Mouse (Mus musculus): ENCODE measurements around the gene Fam13a. TPM values are rescaled to one million over a fixed set of nuclear protein-coding genes. Genes with fewer than 3 reads are reported as not detected.

The Fam13a gene
- polyA plus RNA-seq, 1 experiment from 2014 or later = 13.5 TPM

DNA sequence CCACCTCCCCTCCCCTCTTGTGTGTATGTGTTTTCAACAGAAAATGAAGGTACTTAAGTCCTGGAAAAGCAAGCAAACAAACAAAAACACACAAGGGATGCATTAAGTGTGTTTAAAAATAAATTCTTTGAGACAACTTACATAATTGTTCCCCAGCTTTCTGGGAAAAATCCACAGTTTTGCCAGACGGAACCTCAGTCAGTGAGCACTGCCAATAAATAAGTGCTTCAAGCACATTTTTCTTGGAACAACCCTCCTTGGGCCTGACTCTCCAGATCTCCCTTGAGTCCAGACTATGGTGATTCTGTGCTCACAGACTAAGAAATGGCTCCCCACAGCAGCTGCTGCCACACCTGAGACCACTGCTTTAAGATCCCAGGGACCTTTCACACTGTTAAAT lies 15.4 kb upstream of the Fam13a start:
- no peaks in the 10 kb centered on the region for H3K4me1 ChIP-seq (replicated peaks; ENCODE audit: insufficient read depth, low read length)
- no peak for TF ChIP-seq CTCF (IDR thresholded peaks at IDR 0.05; ENCODE audit: low read depth)
- no peaks in the 10 kb centered on the region for H3K36me3 ChIP-seq (ENCODE audit: insufficient read depth, low read length)
- ATAC-seq (replicated peaks; ENCODE audit: low FRiP score, low read depth) = no peak
- no peak overlapping the region for H3K27ac ChIP-seq
- no peak overlapping the region for H3K9ac ChIP-seq (ENCODE audit: low read depth, low read length)
- no peaks in the 10 kb centered on the region for H3K27me3 ChIP-seq (ENCODE audit: insufficient read depth, low read length)
- H3K4me2 ChIP-seq (ENCODE audit: low read length) = no peak overlapping the region
- DNase-seq (ENCODE audit: low spot score) = no peak
- no peak overlapping the region for H3K4me3 ChIP-seq (replicated peaks; ENCODE audit: low read depth, low read length)
- H3K9me3 ChIP-seq (replicated peaks; ENCODE audit: low read length) = no peaks in the 10 kb centered on the region
- 68% methylated on average over 1 of the region's 1 CpGs for WGBS

DNA sequence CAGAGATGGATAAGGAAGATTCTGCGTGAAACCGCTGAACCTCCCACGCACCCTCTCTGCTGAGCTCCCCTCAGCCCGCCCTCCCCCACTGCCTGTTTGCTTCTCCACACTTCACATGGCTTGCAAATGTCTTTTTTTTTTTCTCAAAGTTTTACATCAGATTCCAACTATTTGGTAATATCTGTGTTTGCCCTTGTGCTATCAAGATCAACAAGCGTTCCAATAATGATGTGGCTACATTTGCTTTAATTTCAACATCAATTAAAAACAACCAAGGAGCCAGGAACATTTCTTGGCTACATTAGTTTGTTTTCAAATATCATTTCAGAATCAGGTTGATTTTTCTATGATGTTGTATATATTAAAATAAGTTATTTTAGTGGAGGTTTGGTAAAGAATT lies 8.4 kb upstream of the Fam13a start:
- H3K27me3 ChIP-seq (ENCODE audit: insufficient read depth, low read length) = no peaks in the 10 kb centered on the region
- no peaks in the 10 kb centered on the region for H3K36me3 ChIP-seq (ENCODE audit: insufficient read depth, low read length)
- no peak overlapping the region for H3K9ac ChIP-seq (ENCODE audit: low read depth, low read length)
- DNase-seq (ENCODE audit: low spot score) = no peak
- 48% methylated on average over 5 of the region's 5 CpGs for WGBS
- ATAC-seq (replicated peaks; ENCODE audit: low FRiP score, low read depth) = no peak
- H3K27ac ChIP-seq = no peak overlapping the region
- no peaks in the 10 kb centered on the region for H3K9me3 ChIP-seq (replicated peaks; ENCODE audit: low read length)
- no peak for TF ChIP-seq CTCF (IDR thresholded peaks at IDR 0.05; ENCODE audit: low read depth)
- H3K4me3 ChIP-seq (replicated peaks; ENCODE audit: low read depth, low read length) = no peak overlapping the region
- no peak overlapping the region for H3K4me2 ChIP-seq (ENCODE audit: low read length)
- H3K4me1 ChIP-seq (replicated peaks; ENCODE audit: insufficient read depth, low read length) = no peaks in the 10 kb centered on the region

DNA sequence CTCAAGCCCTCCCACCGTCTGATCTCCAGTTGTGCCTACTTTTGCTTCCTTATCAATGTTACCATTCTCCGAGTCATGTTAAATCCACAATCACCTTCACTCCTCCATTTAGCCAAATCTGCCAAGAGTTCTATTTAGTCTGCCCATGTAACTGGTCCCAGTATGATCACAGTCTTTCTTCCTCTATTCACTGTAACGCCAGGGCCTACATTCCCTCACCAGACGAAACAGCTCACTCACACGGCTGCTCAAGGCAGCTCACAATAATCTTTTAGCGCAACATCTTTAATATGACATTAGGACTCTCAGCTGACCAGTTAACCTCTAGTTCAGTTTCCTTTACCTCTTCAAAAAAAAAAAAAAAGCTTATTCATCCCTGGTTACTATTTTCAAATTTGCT lies 7.2 kb upstream of the Fam13a start:
- Histone ChIP-seq H3K36me3 (ENCODE audit: insufficient read depth, low read length) (no peaks in the 10 kb centered on the region), H3K4me2 (ENCODE audit: low read length) (no peak overlapping the region), H3K27ac (no peak overlapping the region), H3K4me3 (replicated peaks; ENCODE audit: low read depth, low read length) (no peak overlapping the region), H3K4me1 (replicated peaks; ENCODE audit: insufficient read depth, low read length) (no peaks in the 10 kb centered on the region), H3K9me3 (replicated peaks; ENCODE audit: low read length) (no peaks in the 10 kb centered on the region), H3K27me3 (ENCODE audit: insufficient read depth, low read length) (no peaks in the 10 kb centered on the region), H3K9ac (ENCODE audit: low read depth, low read length) (no peak overlapping the region)
- ATAC-seq (replicated peaks; ENCODE audit: low FRiP score, low read depth) (no peak), DNase-seq (ENCODE audit: low spot score) (no peak)
- no peak for TF ChIP-seq CTCF (IDR thresholded peaks at IDR 0.05; ENCODE audit: low read depth)
- 85% methylated on average over 6 of the region's 6 CpGs for WGBS

DNA sequence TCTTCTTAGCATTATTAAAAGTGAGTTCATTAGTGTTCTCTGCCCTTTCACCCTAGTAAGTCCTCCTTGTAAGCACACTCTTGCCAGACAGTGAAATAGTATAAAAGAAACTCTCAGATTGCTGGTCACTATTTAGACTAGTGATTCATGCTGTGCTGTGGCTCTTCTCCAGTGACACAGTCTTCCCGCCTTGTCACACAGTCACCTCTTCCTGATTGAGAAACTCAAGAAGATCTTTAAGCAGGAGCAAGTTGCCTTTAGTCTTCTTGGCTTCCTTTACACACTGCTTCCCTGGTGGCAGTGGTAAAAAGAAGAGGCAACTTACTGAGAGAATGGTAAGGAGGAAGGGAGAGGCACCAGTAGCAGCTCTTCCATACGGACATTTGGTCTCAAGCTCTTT lies 6.3 kb upstream of the Fam13a start:
- Histone ChIP-seq H3K27ac (no peak overlapping the region), H3K27me3 (ENCODE audit: insufficient read depth, low read length) (no peaks in the 10 kb centered on the region), H3K4me1 (replicated peaks; ENCODE audit: insufficient read depth, low read length) (no peaks in the 10 kb centered on the region), H3K4me3 (replicated peaks; ENCODE audit: low read depth, low read length) (no peak overlapping the region), H3K36me3 (ENCODE audit: insufficient read depth, low read length) (no peaks in the 10 kb centered on the region), H3K9ac (ENCODE audit: low read depth, low read length) (no peak overlapping the region), H3K4me2 (ENCODE audit: low read length) (no peak overlapping the region), H3K9me3 (replicated peaks; ENCODE audit: low read length) (no peaks in the 10 kb centered on the region)
- no peak for DNase-seq (ENCODE audit: low spot score)
- ATAC-seq (replicated peaks; ENCODE audit: low FRiP score, low read depth) = no peak
- WGBS = 81% methylated on average over 2 of the region's 2 CpGs
- TF ChIP-seq CTCF (IDR thresholded peaks at IDR 0.05; ENCODE audit: low read depth) = no peak

DNA sequence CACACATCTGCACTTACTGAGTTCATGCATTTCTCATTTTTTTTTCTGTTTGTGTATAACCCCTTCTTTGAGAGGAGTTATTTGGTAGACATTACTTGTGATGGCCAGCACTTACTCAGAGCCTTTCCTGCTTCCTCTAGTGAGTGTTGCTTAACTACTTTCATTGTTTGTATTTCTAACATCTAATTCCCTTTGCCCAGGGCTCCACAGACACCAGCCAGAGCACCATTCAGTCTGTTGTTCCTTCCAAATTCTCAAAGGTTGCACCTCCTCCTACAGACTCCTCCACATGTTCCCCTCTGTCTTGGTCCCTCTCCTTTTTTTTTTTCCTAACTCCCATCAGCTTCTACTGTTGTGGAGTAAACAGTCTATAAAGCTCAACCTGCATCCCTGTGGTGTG lies 5.7 kb upstream of the Fam13a start:
- no peak for TF ChIP-seq CTCF (IDR thresholded peaks at IDR 0.05; ENCODE audit: low read depth)
- no peak for DNase-seq (ENCODE audit: low spot score)
- Histone ChIP-seq H3K27ac (no peak overlapping the region), H3K9ac (ENCODE audit: low read depth, low read length) (no peak overlapping the region), H3K4me2 (ENCODE audit: low read length) (no peak overlapping the region), H3K9me3 (replicated peaks; ENCODE audit: low read length) (no peaks in the 10 kb centered on the region), H3K4me3 (replicated peaks; ENCODE audit: low read depth, low read length) (no peak overlapping the region), H3K4me1 (replicated peaks; ENCODE audit: insufficient read depth, low read length) (no peaks in the 10 kb centered on the region), H3K36me3 (ENCODE audit: insufficient read depth, low read length) (no peaks in the 10 kb centered on the region), H3K27me3 (ENCODE audit: insufficient read depth, low read length) (no peaks in the 10 kb centered on the region)
- no peak for ATAC-seq (replicated peaks; ENCODE audit: low FRiP score, low read depth)

DNA sequence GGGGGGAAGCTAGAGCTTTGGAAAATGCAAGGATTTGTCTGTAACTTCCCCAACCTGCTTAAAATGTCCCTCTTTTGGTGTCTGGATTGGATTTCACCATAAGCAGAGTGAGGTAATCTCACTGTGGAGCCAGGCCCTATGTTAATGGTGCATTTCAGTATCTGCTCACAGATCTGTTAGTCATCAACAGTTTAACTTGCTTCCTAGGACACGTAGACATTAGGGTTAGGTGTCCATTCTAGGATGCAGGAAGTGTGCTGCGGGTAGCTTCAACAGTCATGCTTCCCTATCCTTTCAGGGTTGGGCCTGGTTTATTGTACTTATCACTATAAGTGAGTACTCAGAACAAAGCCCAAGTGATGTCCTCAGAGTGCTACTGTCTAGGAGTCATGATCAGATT lies 4.5 kb upstream of the Fam13a start:
- no peak overlapping the region for H3K27ac ChIP-seq
- H3K4me1 ChIP-seq (replicated peaks; ENCODE audit: insufficient read depth, low read length) = no peaks in the 10 kb centered on the region
- no peak for DNase-seq (ENCODE audit: low spot score)
- ATAC-seq (replicated peaks; ENCODE audit: low FRiP score, low read depth) = no peak
- no peak overlapping the region for H3K9ac ChIP-seq (ENCODE audit: low read depth, low read length)
- no peaks in the 10 kb centered on the region for H3K27me3 ChIP-seq (ENCODE audit: insufficient read depth, low read length)
- H3K4me3 ChIP-seq (replicated peaks; ENCODE audit: low read depth, low read length) = no peak overlapping the region
- H3K36me3 ChIP-seq (ENCODE audit: insufficient read depth, low read length) = no peaks in the 10 kb centered on the region
- 71% methylated on average over 2 of the region's 2 CpGs for WGBS
- H3K4me2 ChIP-seq (ENCODE audit: low read length) = no peak overlapping the region
- TF ChIP-seq CTCF (IDR thresholded peaks at IDR 0.05; ENCODE audit: low read depth) = no peak
- H3K9me3 ChIP-seq (replicated peaks; ENCODE audit: low read length) = no peaks in the 10 kb centered on the region

DNA sequence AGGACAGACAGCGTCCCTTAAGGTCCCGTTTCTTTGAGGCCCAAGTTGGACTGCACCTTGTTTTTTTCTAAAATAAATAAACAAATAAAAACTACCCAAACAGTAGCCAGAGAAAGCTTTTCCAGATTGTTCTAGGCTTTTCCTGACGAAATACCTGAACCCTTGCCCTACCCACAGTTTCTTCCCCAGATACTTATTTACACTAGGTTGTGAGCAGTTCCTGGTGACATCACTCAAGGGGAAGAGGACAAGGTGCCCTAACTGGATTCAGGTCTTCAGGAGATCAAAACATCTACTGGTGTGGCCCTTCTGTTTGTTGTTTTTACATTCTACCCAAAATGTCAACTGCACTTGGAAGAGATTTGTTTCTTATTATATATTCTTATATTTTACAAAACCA lies 457 bp upstream of the Fam13a start:
- ATAC-seq (replicated peaks; ENCODE audit: low FRiP score, low read depth) = peak; percentile 52
- WGBS = 9% methylated on average over 3 of the region's 3 CpGs
- TF ChIP-seq CTCF (IDR thresholded peaks at IDR 0.05; ENCODE audit: low read depth) = no peak

More for the DNA sequence above, 457 bp upstream of the Fam13a start:
- no peaks in the 10 kb centered on the region for H3K36me3 ChIP-seq (ENCODE audit: insufficient read depth, low read length)
- H3K4me1 ChIP-seq (replicated peaks; ENCODE audit: insufficient read depth, low read length) = no peaks in the 10 kb centered on the region
- no peak for DNase-seq (ENCODE audit: low spot score)
- H3K4me3 ChIP-seq (replicated peaks; ENCODE audit: low read depth, low read length) = peak overlapping the region; percentile 39; the same call in 1 of the 2 replicates
- H3K27ac ChIP-seq = peak overlapping the region; percentile 71; the same call in 1 of the 2 replicates
- no peak overlapping the region for H3K9ac ChIP-seq (ENCODE audit: low read depth, low read length)
- H3K4me2 ChIP-seq (ENCODE audit: low read length) = peak overlapping the region; percentile 56
- H3K27me3 ChIP-seq (ENCODE audit: insufficient read depth, low read length) = no peaks in the 10 kb centered on the region
- no peaks in the 10 kb centered on the region for H3K9me3 ChIP-seq (replicated peaks; ENCODE audit: low read length)

Data from kidney, postnatal 0 days (tissue).